Mouse (Mus musculus) adrenal gland, postnatal 10 days (tissue): ENCODE measurements around the gene Tram2. TPM values are rescaled to one million over a fixed set of nuclear protein-coding genes. Genes with fewer than 3 reads are reported as not detected.

Experiments
- DNase-seq: peaks from one replicate; pipeline ENCODE4 v3.0.0; 2021; ENCODE audit warnings: mixed read lengths
- total RNA-seq, 2 experiments: library from RNA; stranded (reverse); gene quantifications; 2 replicates each; pipeline ENCODE4 v1.2.3; 2021

Gene Tram2
- total RNA-seq, 2 experiments from 2014 or later, result 9.4 to 10.9 TPM

DNA sequence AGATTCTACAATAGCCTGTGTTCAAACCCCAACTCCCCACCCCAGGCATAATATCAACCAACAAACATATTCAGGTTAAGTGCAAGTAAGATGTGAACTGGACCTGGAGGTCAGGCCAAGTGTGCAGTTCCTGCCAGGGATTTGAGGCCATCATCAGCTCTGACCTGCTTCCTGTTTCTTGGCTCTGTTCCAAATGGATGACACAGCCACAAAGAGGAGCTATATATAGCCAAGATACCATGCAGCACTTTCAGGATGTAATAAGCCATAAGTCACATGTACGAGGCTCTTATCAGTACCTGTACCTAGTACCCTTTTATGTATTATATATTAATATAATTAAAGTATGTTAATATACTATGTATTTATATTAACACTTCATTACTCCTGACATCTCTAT is 10.5 kb downstream of the Tram2 start:
- no peak for DNase-seq

- no peak for DNase-seq
These were observed 11.3 kb downstream of the Tram2 start for GRCm38 (mm10) chr1:21067536-21068221.

GRCm38 (mm10) chr1:21064153-21064552 is 14.9 kb downstream of the Tram2 start:
- no peak for DNase-seq

GRCm38 (mm10) chr1:21059385-21060109 is 19.5 kb downstream of the Tram2 start:
- no peak for DNase-seq

- DNase-seq, result no peak
These were observed 26.0 kb downstream of the Tram2 start for GRCm38 (mm10) chr1:21053009-21053408.

GRCm38 (mm10) chr1:21052608-21053007 is 26.4 kb downstream of the Tram2 start:
- no peak for DNase-seq

GRCm38 (mm10) chr1:21052132-21052545 is 26.9 kb downstream of the Tram2 start:
- DNase-seq, result no peak

- no peak for DNase-seq
These were observed 30.0 kb downstream of the Tram2 start for GRCm38 (mm10) chr1:21049005-21049404.

- no peak for DNase-seq
These were observed 30.6 kb downstream of the Tram2 start for GRCm38 (mm10) chr1:21048402-21048801.

DNA sequence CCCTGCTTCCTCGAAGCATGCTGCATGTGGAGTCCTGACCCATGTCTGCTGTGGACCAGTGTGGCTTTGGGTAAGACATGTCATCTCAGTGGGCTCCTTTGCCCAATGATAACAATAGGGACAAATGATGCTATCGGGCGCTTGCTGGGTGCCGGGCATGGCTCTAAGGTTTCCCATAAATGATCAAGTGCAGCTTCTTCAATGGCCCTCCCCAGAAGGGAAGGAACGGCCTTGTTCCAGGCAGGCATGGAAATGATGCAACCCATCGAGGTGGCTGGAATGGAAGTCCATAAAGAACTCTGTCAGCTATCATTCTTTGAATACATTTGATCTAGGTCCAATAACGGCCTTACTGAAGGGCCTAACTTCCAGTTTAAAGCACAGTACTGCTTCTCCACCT is 36.6 kb downstream of the Tram2 start:
- DNase-seq, result no peak

DNA sequence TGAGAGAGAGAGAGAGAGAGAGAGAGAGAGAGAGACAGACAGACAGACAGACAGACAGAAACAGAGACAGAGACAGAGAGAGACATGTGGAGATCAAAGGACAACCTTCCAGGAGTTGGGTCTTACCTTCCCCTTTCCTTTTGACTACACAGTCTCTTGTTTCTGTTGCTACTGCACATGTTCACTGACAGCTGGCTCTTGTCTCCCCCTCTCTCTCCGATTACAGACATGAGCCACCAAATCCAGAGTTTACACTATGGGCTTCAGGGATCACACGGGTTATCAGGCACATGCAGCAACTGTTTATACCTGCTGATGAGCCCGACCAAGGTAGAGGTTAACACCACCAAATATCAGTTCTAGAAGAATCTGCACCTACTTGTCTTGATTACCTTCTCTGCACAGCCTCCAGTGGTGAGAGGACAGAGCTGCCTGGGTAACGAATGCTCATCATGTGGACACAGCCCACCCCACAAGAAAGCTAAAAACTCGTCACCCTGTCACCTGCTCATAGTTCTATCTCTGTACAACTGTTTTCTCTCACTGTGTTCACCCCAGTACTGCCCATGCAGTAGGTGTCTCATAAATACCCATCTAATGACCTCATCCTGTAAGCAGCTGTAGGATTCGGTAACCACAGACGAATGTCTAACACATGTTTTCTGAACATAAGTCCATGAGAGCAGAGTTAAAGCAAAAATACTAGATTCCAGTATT is 38.3 kb downstream of the Tram2 start:
- DNase-seq, result no peak

DNA sequence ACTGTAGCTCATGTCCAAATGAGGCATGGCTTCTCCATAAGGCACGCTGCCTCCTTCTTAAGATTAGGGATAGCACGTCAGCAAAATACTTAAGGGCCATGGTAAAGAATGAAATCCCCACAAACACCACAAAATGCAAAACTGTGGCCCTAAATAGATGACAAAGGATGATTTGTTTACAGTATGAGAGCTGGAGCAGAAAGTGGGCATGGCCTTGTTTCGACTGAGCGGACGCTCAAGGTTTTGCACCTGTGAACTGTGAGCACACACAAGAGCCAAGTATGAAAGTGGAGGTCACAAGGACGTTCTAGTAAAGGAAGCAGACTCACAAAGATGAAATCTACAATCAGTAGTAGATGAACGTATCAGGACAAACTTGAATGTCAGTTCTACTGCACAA is 38.9 kb downstream of the Tram2 start:
- DNase-seq, result no peak

DNA sequence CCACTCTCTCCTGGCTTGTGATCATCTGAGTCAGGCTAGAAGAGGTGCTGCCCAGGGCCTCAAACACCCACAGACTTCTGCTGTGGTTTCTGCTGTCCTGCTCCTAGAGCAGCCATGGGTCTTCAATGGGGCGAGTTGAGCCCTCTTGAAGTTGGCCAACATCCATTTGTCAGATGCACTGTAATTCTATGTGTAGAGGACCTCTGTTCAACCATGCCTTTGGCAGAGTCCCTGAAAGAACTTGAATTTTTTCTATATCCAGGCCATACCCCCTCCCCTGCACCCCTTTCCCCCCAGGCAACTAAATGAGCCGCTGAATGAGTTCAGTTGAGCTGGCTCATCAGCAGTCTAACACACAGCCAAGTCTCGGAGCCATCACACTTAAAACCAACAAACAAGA is 39.5 kb downstream of the Tram2 start:
- no peak for DNase-seq

- no peak for DNase-seq
These were observed 41.0 kb downstream of the Tram2 start for GRCm38 (mm10) chr1:21037881-21038601.

GRCm38 (mm10) chr1:21035878-21036277 is 43.2 kb downstream of the Tram2 start:
- no peak for DNase-seq

GRCm38 (mm10) chr1:21033792-21034119 is 45.3 kb downstream of the Tram2 start:
- DNase-seq, result no peak

- DNase-seq, result no peak
These were observed 45.8 kb downstream of the Tram2 start for GRCm38 (mm10) chr1:21033065-21033791.

DNA sequence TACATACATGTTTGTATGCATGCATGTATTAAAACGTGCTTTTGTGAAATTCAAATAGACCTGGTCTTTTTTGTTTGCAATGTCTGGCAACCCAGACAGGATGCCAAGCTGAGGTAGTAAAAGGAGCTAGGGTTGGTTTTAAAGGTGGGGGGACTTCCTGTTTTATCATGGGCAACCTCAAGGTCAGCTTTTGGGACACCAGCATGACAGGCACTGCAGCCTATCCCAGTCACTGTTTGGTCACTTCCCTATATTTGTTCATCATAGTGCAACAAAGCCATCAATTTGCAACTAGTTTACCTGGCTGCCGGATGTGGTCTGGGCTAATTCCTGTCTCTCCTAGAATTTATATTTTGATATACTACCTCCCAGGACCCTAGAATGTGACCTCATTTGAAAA is 47.4 kb downstream of the Tram2 start:
- no peak for DNase-seq

GRCm38 (mm10) chr1:21029000-21029399 is 50.0 kb downstream of the Tram2 start:
- no peak for DNase-seq

GRCm38 (mm10) chr1:21026534-21026933 is 52.5 kb downstream of the Tram2 start:
- no peak for DNase-seq

GRCm38 (mm10) chr1:21025203-21025602 is 53.8 kb downstream of the Tram2 start:
- DNase-seq, result no peak

- DNase-seq, result no peak
These were observed 55.9 kb downstream of the Tram2 start for GRCm38 (mm10) chr1:21023101-21023500.
